Mouse (Mus musculus): ENCODE data around the gene Npy4r.

DNA sequence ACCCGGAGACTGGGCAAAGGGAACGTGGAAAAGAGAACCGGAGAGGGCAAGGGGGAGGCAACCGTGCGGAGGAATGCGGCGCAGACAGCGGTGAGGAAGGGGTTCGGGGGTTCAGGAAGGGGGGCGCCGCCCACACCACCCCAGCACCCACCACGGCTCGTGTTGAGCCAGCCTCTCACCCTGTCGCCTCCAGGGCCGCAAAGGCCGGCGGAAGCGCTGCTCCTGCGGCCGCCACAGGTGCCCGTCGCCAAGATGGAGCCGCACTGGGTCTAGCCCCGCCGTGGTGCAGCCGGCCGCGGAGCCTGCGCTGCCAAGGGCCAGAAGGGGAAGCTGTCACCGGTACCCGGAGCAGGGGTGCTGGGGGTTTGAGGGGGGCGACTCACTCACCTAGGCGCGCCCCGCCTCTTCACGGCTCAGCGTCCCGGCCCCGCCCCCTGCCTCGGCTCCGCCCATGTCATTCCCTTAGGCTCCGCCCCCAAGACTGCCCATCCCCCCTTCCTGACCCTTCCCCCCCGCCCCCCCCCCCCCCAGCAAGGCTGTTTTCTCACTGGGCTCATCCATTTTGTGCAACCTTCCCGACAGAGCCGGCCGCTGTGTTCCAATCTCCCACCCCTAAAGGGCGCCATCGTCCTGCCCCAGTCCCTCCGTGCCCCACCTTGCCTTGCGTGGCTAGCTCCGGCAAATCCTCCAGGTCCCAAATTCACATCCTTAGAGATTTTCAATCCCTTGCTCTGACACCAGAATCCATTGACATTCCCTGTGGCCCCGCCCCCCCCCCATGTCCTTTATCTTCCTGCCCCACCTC, 49.1 kb upstream of the Npy4r start, which contains the start of gene Gprin2:
- TF ChIP-seq CTCF (IDR thresholded peaks at IDR 0.05; ENCODE audit: low read depth, low read length) (no peak), GATA1 (IDR thresholded peaks at IDR 0.05; ENCODE audit: borderline replicate concordance, low read length) (no peak), TAL1 (conservative IDR thresholded peaks at IDR 0.05; ENCODE audit: low read depth, low read length) (no peak), POLR2AphosphoS5 (IDR thresholded peaks at IDR 0.05; ENCODE audit: insufficient replicate concordance, low read depth, low read length) (no peak), GATA2 (IDR thresholded peaks at IDR 0.05; ENCODE audit: borderline replicate concordance, low read depth, low read length) (no peak)
